Mouse (Mus musculus) layer of hippocampus, adult 8-10 months (tissue): ENCODE results near the gene Trp53tg5. TPM values are rescaled to one million over a fixed set of nuclear protein-coding genes. Genes with fewer than 3 reads are reported as not detected.

Source experiments
- total RNA-seq, 4 experiments: library from RNA; stranded (reverse); gene quantifications; 2 replicates each; pipeline ENCODE4 v1.2.4; 2022

Gene Trp53tg5
- total RNA-seq, 4 experiments from 2014 or later, result not detected

Other genes starting within 250 kb of the Trp53tg5 start
- not detected for gene Svs2, start 235.3 kb downstream of the Trp53tg5 start, total RNA-seq
- gene Svs3b, start 217.1 kb downstream of the Trp53tg5 start, total RNA-seq, result not detected
- not detected for gene Svs4, start 195.3 kb downstream of the Trp53tg5 start, total RNA-seq
- gene Svs3a, start 184.5 kb downstream of the Trp53tg5 start, total RNA-seq, result not detected
- not detected for gene Svs6, start 157.0 kb downstream of the Trp53tg5 start, total RNA-seq
- gene Svs5, start 141.0 kb downstream of the Trp53tg5 start, total RNA-seq, result not detected
- gene Slpi, start 84.6 kb downstream of the Trp53tg5 start, total RNA-seq, result 1 to 10 TPM in 3 of 4 experiments, not detected in 1; 1.2 to 1.5 (median 1.2) TPM
- gene Rbpjl, start 70.6 kb downstream of the Trp53tg5 start, total RNA-seq, result under 1 TPM; 0.34 to 0.67 (median 0.42) TPM
- 10 to 100 TPM; 11.1 to 12.6 (median 11.9) TPM for gene Matn4, start 68.6 kb downstream of the Trp53tg5 start, total RNA-seq
- gene Sdc4, start 29.8 kb downstream of the Trp53tg5 start, total RNA-seq, result 100 to 1,000 TPM; 109 to 165 (median 131) TPM
- gene Sys1, start 16.8 kb downstream of the Trp53tg5 start, total RNA-seq, result 10 to 100 TPM; 40.4 to 45.8 (median 44.8) TPM
- 10 to 100 TPM in 1 of 4 experiments, 1 to 10 TPM in 2, not detected in 1; 8.4 to 15.8 (median 9.9) TPM for gene Gm20458, start 12.8 kb downstream of the Trp53tg5 start, total RNA-seq
- 100 to 1,000 TPM; 109 to 163 (median 138) TPM for gene Dbndd2, start 12.4 kb upstream of the Trp53tg5 start, total RNA-seq
- gene Pigt, start 23.8 kb upstream of the Trp53tg5 start, total RNA-seq, result 10 to 100 TPM; 75.4 to 90.5 (median 81.6) TPM
- 1 to 10 TPM in 1 of 4 experiments, under 1 TPM in 3; 0.55 to 1.1 (median 0.84) TPM for gene Wfdc2, start 88.7 kb upstream of the Trp53tg5 start, total RNA-seq
- gene Spint3, start 99.7 kb upstream of the Trp53tg5 start, total RNA-seq, result not detected
- not detected for gene Wfdc6a, start 111.7 kb upstream of the Trp53tg5 start, total RNA-seq
- not detected for gene Eppin, start 119.9 kb upstream of the Trp53tg5 start, total RNA-seq
- not detected for gene Wfdc6b, start 139.8 kb upstream of the Trp53tg5 start, total RNA-seq
- not detected for gene Wfdc8, start 139.9 kb upstream of the Trp53tg5 start, total RNA-seq
- gene Wfdc16, start 165.1 kb upstream of the Trp53tg5 start, total RNA-seq, result not detected
- gene Wfdc10, start 182.3 kb upstream of the Trp53tg5 start, total RNA-seq, result not detected
- not detected for gene Wfdc9, start 182.9 kb upstream of the Trp53tg5 start, total RNA-seq
- not detected for gene Wfdc11, start 200.4 kb upstream of the Trp53tg5 start, total RNA-seq
- not detected for gene Wfdc13, start 211.4 kb upstream of the Trp53tg5 start, total RNA-seq
- gene Spint4, start 224.8 kb upstream of the Trp53tg5 start, total RNA-seq, result not detected
- not detected for gene Spint5, start 241.6 kb upstream of the Trp53tg5 start, total RNA-seq